Mouse (Mus musculus): ENCODE measurements around the gene Ascl3. TPM values are rescaled to one million over a fixed set of nuclear protein-coding genes. Genes with fewer than 3 reads are reported as not detected.

Ascl3 gene
- total RNA-seq (2023), result not detected

GRCm38 (mm10) chr7:109731626-109732025 is at the start of gene Ascl3:
Gene Ascl3 (minus strand): TSS chr7:109731726.

GRCm38 (mm10) chr7:109752008-109752925 is 20.7 kb upstream of the Ascl3 start, which contains the start of gene Tmem9b:
Gene Tmem9b (minus strand): TSS chr7:109752875.

DNA sequence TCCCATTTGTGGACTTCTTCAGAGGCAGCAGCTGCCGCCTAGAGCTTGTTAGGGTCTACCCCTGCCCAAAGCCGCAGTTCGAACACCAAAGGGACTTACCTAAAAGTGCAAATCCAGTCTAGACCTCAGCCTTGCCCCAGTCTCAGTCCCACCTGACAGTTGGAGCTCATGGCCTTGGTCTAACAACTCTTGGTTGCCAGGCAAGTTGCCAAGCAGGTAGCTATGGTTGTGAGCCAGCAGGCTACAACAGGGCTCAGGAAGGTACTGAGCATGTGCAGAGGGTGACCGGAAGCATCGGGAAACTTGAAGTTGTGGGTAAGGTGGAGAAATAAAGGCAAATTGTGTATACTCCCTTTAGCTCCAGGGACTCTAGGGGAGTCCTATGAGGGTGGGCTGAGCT is 7.8 kb downstream of the Ascl3 start, which contains the start of gene BC051019:
Gene BC051019 (minus strand): TSS at position 154 of the 400 bp plus-strand sequence.

GRCm38 (mm10) chr7:109703190-109704015 is 28.1 kb downstream of the Ascl3 start, which contains the start of the genes St5 and Akip1:
Gene St5 (minus strand): TSS chr7:109703605.
Gene Akip1 (plus strand): TSS chr7:109703690.

Other genes with a start within 250 kb of the Ascl3 start
- under 1 TPM; 0.18 to 0.24 TPM for gene Trim66, start 223.6 kb downstream of the Ascl3 start, total RNA-seq (2023)
- gene Rpl27a, start 212.6 kb downstream of the Ascl3 start, total RNA-seq (2023), result 100 to 1,000 TPM; 343 to 461 TPM
- 1 to 10 TPM; 1.2 to 3.4 TPM for gene St5, start 28.1 kb downstream of the Ascl3 start, total RNA-seq (2023)
- gene Akip1, start 28.0 kb downstream of the Ascl3 start, total RNA-seq (2023), result 1 to 10 TPM; 8.1 to 8.2 TPM
- gene BC051019, start 7.9 kb downstream of the Ascl3 start, total RNA-seq (2023), result not detected
- gene Tmem9b, start 21.1 kb upstream of the Ascl3 start, total RNA-seq (2023), result 10 to 100 TPM; 42.0 to 43.3 TPM
- not detected for gene Nrip3, start 50.3 kb upstream of the Ascl3 start, total RNA-seq (2023)
- not detected for gene Scube2, start 134.0 kb upstream of the Ascl3 start, total RNA-seq (2023)
- gene Dennd5a, start 228.7 kb upstream of the Ascl3 start, total RNA-seq (2023), result 100 to 1,000 TPM; 261 to 269 TPM